Mouse (Mus musculus) ES-Bruce4 (cell line): Measurements from ENCODE around the gene Dcdc2c. TPM values are rescaled to one million over a fixed set of nuclear protein-coding genes. Genes with fewer than 3 reads are reported as not detected.
A peak's percentile ranks its signal among the peaks of the same experiment; 100 is the strongest.

Source experiments
- H3K27ac ChIP-seq: 2 replicates; pipeline ENCODE4 v1.5.1; 2012; ENCODE audit warnings: low read length, inconsistent platforms; ENCODE audit not compliant: insufficient read depth
- H3K27me3 ChIP-seq: 2 replicates; pipeline ENCODE4 v1.6.1; 2012; ENCODE audit warnings: mild to moderate bottlenecking, low read length, inconsistent platforms; ENCODE audit not compliant: control insufficient read depth, poor library complexity, insufficient read depth, severe bottlenecking
- H3K36me3 ChIP-seq: 2 replicates; pipeline ENCODE4 v1.6.1; 2012; ENCODE audit warnings: inconsistent platforms, mild to moderate bottlenecking, low read length, moderate library complexity; ENCODE audit not compliant: control insufficient read depth, poor library complexity, insufficient read depth, severe bottlenecking
- H3K4me1 ChIP-seq: one replicate; pipeline ENCODE4 v1.8.1; 2011; ENCODE audit warnings: low read length; ENCODE audit not compliant: control insufficient read depth, insufficient read depth
- H3K4me3 ChIP-seq: 2 replicates; pipeline ENCODE4 v1.5.1; 2011; ENCODE audit warnings: low read depth, mild to moderate bottlenecking, low read length
- H3K9ac ChIP-seq: 2 replicates; pipeline ENCODE4 v1.6.1; 2012; ENCODE audit warnings: low read depth, mild to moderate bottlenecking, inconsistent platforms; ENCODE audit not compliant: poor library complexity, severe bottlenecking
- H3K9me3 ChIP-seq: replicated peaks from 2 replicates; pipeline ENCODE4 v1.6.1; 2012; ENCODE audit warnings: mild to moderate bottlenecking, low read length, inconsistent platforms; ENCODE audit not compliant: control insufficient read depth, poor library complexity, insufficient read depth, severe bottlenecking
- CTCF ChIP-seq: IDR thresholded peaks from one replicate; pipeline ENCODE4 v1.8.1; 2011; ENCODE audit warnings: low read depth, low read length
- EP300 ChIP-seq: IDR thresholded peaks from 2 replicates; pipeline ENCODE4 v1.6.1; 2011; ENCODE audit warnings: low read depth, low read length; ENCODE audit not compliant: insufficient read depth
- POLR2A ChIP-seq: IDR thresholded peaks from one replicate; pipeline ENCODE4 v1.8.1; 2011; ENCODE audit warnings: low read length; ENCODE audit not compliant: insufficient read depth
- polyA plus RNA-seq: library from polyadenylated mRNA; stranded (reverse); fragments of >200 nt; gene quantifications from 2 replicates; pipeline ENCODE4 v1.2.4, GENCODE M21; 2011; ENCODE audit warnings: low read depth; ENCODE audit not compliant: missing spikeins, insufficient read depth, insufficient read length

The Dcdc2c gene
- polyA plus RNA-seq, 1 experiment = not detected

GRCm38 (mm10) chr12:28432729-28433067 is 119.5 kb downstream of the Dcdc2c start:
- Histone ChIP-seq H3K36me3 (no peaks in the 10 kb centered on the region), H3K9ac (no peak overlapping the region), H3K4me3 (no peak overlapping the region), H3K9me3 (no peaks in the 10 kb centered on the region), H3K27me3 (no peaks in the 10 kb centered on the region), H3K27ac (no peak overlapping the region), H3K4me1 (no peaks in the 10 kb centered on the region)
- TF ChIP-seq CTCF (no peak), EP300 (no peak), POLR2A (no peak)

DNA sequence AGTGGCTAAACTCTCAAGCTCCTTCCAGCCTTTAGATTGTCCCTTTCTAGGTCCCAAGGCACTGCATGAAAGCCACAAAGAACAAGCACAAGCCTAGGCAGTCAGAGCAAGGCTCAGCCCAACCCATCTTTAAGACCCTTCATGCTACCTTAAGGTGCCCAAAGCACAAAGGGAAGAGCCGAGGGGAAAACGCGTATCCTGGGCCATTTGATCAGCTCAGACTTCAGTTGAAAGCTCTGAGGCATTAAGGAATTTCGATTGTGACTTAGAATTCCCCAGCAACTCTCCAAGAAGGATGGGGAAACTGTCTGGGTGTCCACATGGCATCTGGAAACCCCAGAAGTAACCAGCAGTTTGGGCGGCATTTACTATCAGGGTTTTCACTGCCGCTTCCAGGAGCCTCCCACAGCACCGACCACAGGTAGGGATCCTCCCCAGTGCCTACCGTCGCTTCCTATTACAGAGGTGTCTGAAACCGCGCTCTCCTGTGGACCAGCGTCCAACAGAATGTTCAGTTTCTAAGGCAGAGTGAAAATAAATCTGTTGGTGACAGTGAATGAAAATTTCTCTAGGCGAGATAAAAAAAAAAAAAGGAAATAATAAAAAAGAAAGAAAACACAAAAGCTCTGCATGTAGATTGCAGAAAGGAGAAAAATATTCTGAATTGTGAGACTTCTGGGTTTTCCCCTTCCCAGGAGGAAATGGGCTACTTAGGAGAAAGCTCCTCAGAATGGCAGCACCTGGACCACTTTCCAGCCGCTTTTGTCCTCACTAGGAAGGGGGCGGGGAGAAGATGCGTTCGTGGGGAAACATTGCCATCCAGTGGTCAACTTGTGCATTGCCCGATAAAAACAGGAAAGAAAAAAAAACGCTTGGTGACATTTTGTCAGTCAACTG is 120.1 kb downstream of the Dcdc2c start:
- H3K4me1 ChIP-seq = no peaks in the 10 kb centered on the region
- no peak overlapping the region for H3K27ac ChIP-seq
- no peak overlapping the region for H3K4me3 ChIP-seq
- TF ChIP-seq POLR2A (no peak), CTCF (peak; percentile 68)
- H3K36me3 ChIP-seq = no peaks in the 10 kb centered on the region
- no peak overlapping the region for H3K9ac ChIP-seq
- no peaks in the 10 kb centered on the region for H3K27me3 ChIP-seq
- H3K9me3 ChIP-seq = no peaks in the 10 kb centered on the region

- TF ChIP-seq EP300 (no peak), POLR2A (no peak), CTCF (no peak)
- H3K27me3 ChIP-seq = no peaks in the 10 kb centered on the region
Measured at GRCm38 (mm10) chr12:28429856-28430255, 122.3 kb downstream of the Dcdc2c start.

DNA sequence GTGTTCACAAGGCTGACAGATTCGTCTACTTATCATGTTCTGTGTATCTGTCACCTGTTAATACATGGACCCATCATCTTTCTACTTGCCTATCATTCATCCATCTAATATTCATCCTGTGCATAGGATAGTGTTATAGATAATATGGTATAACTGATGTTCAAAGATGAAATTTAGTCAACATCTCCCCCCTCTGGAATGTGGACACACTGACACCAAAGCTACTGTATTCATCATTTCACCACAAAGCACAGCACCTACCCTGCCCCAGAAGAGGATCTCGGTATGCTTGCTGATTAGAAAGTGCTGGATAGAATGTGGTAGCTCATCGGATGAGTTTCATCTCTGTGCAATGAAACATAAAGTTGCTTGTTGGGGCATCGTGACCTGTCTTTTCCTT is 135.2 kb downstream of the Dcdc2c start:
- H3K36me3 ChIP-seq = no peaks in the 10 kb centered on the region
- no peaks in the 10 kb centered on the region for H3K4me1 ChIP-seq
- H3K27me3 ChIP-seq = no peaks in the 10 kb centered on the region

More at GRCm38 (mm10) chr12:28429856-28430255, 122.3 kb downstream of the Dcdc2c start:
- Histone ChIP-seq H3K36me3 (no peaks in the 10 kb centered on the region), H3K9me3 (no peaks in the 10 kb centered on the region), H3K9ac (no peak overlapping the region), H3K4me1 (no peaks in the 10 kb centered on the region), H3K4me3 (no peak overlapping the region), H3K27ac (no peak overlapping the region)

DNA sequence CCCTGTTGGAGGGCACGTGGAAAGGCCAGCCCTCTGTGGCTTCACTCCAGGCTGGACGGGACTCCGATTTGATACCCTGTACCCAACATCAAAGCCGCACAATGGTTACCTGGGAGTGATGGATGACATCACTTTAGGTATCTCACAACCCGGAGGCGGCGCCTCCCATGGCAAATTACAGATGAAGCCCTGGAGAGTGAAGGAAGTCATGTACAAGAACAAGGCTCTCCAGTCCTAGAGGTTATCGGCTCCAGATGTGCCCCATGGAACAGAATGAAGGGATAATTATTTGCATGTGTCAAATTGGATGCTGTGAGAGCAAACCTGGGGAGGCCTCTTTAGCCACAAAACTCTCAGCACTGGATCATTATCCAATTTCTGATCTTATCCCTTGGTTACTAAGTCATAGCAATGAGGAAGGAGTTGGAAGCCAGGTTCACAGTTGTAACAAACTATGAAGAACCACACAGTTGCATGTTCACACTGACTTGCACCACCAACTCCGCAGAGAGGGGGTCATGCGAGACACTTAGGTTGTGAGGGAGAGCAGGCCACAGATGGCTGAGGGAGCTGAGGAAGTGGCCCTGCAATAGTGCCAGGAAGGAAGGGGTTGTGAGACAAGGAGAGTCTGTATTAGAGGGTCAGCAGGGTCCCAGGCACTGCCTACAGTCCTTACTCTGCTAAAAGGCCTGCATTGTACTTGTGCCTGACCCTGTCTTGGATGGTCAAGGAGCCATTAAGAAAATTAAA is 144.4 kb downstream of the Dcdc2c start:
- Histone ChIP-seq H3K9ac (no peak overlapping the region), H3K36me3 (no peaks in the 10 kb centered on the region), H3K4me3 (no peak overlapping the region), H3K9me3 (peaks cover 2% of the 10 kb centered on the region), H3K27me3 (peaks cover 1% of the 10 kb centered on the region; the same call in 1 of the 2 replicates), H3K27ac (no peak overlapping the region), H3K4me1 (no peaks in the 10 kb centered on the region)
- TF ChIP-seq EP300 (no peak), CTCF (no peak), POLR2A (no peak)

More for the DNA sequence above, 135.2 kb downstream of the Dcdc2c start:
- Histone ChIP-seq H3K27ac (no peak overlapping the region), H3K9ac (no peak overlapping the region), H3K9me3 (no peaks in the 10 kb centered on the region), H3K4me3 (no peak overlapping the region)
- TF ChIP-seq EP300 = no peak
- TF ChIP-seq POLR2A = no peak
- TF ChIP-seq CTCF = no peak

- no peak overlapping the region for H3K27ac ChIP-seq
Measured at GRCm38 (mm10) chr12:28402256-28402655, 149.9 kb downstream of the Dcdc2c start.

More at GRCm38 (mm10) chr12:28402256-28402655, 149.9 kb downstream of the Dcdc2c start:
- H3K27me3 ChIP-seq = no peaks in the 10 kb centered on the region
- no peak for TF ChIP-seq POLR2A
- TF ChIP-seq CTCF = no peak
- TF ChIP-seq EP300 = no peak
- H3K36me3 ChIP-seq = no peaks in the 10 kb centered on the region
- H3K9ac ChIP-seq = no peak overlapping the region
- no peak overlapping the region for H3K4me3 ChIP-seq
- no peaks in the 10 kb centered on the region for H3K9me3 ChIP-seq
- no peaks in the 10 kb centered on the region for H3K4me1 ChIP-seq
